Comparison of ENCODE assay signal across 9 mouse cellular contexts in the genomic region with DNA sequence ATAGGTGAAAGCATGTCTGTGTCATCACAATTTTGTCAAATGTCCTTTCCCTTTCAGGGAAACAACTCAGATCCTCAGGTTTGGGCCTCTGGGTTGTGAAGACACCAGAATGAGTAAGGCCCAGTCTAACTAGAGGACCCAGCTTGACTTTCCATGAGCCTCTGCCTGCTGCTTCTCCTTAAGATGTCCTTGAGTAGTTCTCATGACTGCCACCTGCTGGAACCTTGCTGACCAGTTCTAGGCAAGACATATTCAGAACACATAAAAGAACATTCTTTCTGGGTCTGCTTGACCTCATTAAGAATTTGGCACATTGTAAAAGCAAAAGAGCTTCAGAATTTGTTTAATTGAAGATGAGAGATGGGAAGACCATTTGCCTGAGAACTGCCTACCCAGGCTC. TPM values are rescaled to one million over a fixed set of nuclear protein-coding genes. Genes with fewer than 3 reads are reported as not detected.
DNase-seq lines count a peak whose midpoint lies in the region; ATAC-seq and TF ChIP-seq lines count a peak whose summit lies in the region.
"Had no signal": no experiment of that assay in that cellular context is flagged by ENCODE, and none has a peak within 500 bp of the region (broad histone marks: within the 10 kb centered on the region; RNA-seq: fewer than 3 reads in every experiment).

No protein-coding gene starts in this region.

- no peak overlapping the region for H3K27ac ChIP-seq in gastrocnemius, adult 2 months
- H3K27ac ChIP-seq in midbrain, embryonic 12.5 days (replicated peaks), result no peak overlapping the region
- H3K27ac ChIP-seq: heart, embryonic 13.5 days had no signal

- no peak overlapping the region for H3K4me2 ChIP-seq in midbrain, embryonic 12.5 days (replicated peaks)
- H3K4me2 ChIP-seq: heart, embryonic 13.5 days had no signal

- no peak for DNase-seq in cerebellum, adult 11 months
- DNase-seq in cerebellum, postnatal 10 days, result peak; percentile 77 to 78
- peak; percentile 68 for DNase-seq in gastrocnemius, adult 2 months
- DNase-seq in layer of hippocampus, adult 9-11 months, result peak; percentile 9

- intact Hi-C loops in gastrocnemius, adult 2 months (cut with DNase I), result loop anchor here (2.0 kb wide), 2 partner anchors 48 to 280 kb away; no protein-coding TSS in a partner anchor

- no peak overlapping the region for H3K4me3 ChIP-seq in E14TG2a.4 (replicated peaks; ENCODE audit: low read length)
- no peak overlapping the region for H3K4me3 ChIP-seq in gastrocnemius, adult 2 months
- H3K4me3 ChIP-seq in midbrain, embryonic 12.5 days, result no peak overlapping the region
- H3K4me3 ChIP-seq: heart, embryonic 13.5 days had no signal

- peak; percentile 32 for TF ChIP-seq CTCF in E14TG2a.4 (conservative IDR thresholded peaks at IDR 0.05; ENCODE audit: low read length)
- TF ChIP-seq CTCF in gastrocnemius, adult 2 months (IDR thresholded peaks at IDR 0.05), result peak; percentile 60

- H3K9me3 ChIP-seq in E14TG2a.4 (ENCODE audit: low read length), result no peaks in the 10 kb centered on the region
- H3K9me3 ChIP-seq in midbrain, embryonic 12.5 days, result no peaks in the 10 kb centered on the region
- H3K9me3 ChIP-seq: heart, embryonic 13.5 days had no signal

- peak; percentile 56; the same call in 1 of the 2 replicates for ATAC-seq in cerebellum, adult (ENCODE audit: insufficient number of reproducible peaks, low FRiP score, low TSS enrichment)
- ATAC-seq in midbrain, embryonic 12.5 days (ENCODE audit: low FRiP score, low read depth), result peak; percentile 62; the same call in 1 of the 2 replicates
- ATAC-seq in activated CD4-positive, CD25-positive, alpha-beta regulatory T cell, adult 4 months, result no peak

- H3K4me1 ChIP-seq in E14TG2a.4 (replicated peaks; ENCODE audit: low read depth, low read length), result no peaks in the 10 kb centered on the region
- H3K4me1 ChIP-seq in midbrain, embryonic 12.5 days, result no peaks in the 10 kb centered on the region
- H3K4me1 ChIP-seq: heart, embryonic 13.5 days had no signal

- H3K9ac ChIP-seq in midbrain, embryonic 12.5 days (replicated peaks), result no peak overlapping the region
- H3K9ac ChIP-seq: heart, embryonic 13.5 days had no signal

- H3K36me3 ChIP-seq in E14TG2a.4 (ENCODE audit: insufficient read depth, low read length), result no peaks in the 10 kb centered on the region
- no peaks in the 10 kb centered on the region for H3K36me3 ChIP-seq in midbrain, embryonic 12.5 days
- H3K36me3 ChIP-seq: heart, embryonic 13.5 days had no signal

- H3K27me3 ChIP-seq in E14TG2a.4 (ENCODE audit: insufficient read depth, low read length), result no peaks in the 10 kb centered on the region
- no peaks in the 10 kb centered on the region for H3K27me3 ChIP-seq in midbrain, embryonic 12.5 days
- H3K27me3 ChIP-seq: heart, embryonic 13.5 days had no signal

RNA-seq across cellular contexts. Expression of a gene that starts 50.2 kb away (rescaled TPM):
- total RNA-seq in gastrocnemius, adult 2 months (2021), result 100 to 1,000 TPM in 1 of 2 experiments, 10 to 100 TPM in 1; 56.7 to 205 TPM
- 0.13 and 0.76 TPM in 2 replicates for polyA plus RNA-seq in midbrain, embryonic 12.5 days (2016; fragmentation: Nextera tagmentation; extraction: Ambion mirVana)
- polyA plus RNA-seq in activated CD4-positive, CD25-positive, alpha-beta regulatory T cell, adult 4 months (2017; shearing (Covaris generic)), result not detected
